Mouse (Mus musculus) hindlimb bud, embryonic 11.5 days (tissue): ENCODE data around the gene Hmcn1.

Source experiments
- DNase-seq: peaks from one replicate; pipeline ENCODE4 v3.0.0-alpha.2; 2012; ENCODE audit warnings: low read depth, low spot score; ENCODE audit errors: extremely low spot score

The Hmcn1 gene

GRCm38 (mm10) chr1:150886267-150886666, 107.0 kb downstream of the Hmcn1 start:
- no peak for DNase-seq

- DNase-seq = no peak
These were observed 114.8 kb downstream of the Hmcn1 start for GRCm38 (mm10) chr1:150878421-150878820.

- no peak for DNase-seq
These were observed 115.3 kb downstream of the Hmcn1 start for GRCm38 (mm10) chr1:150877920-150878319.

- no peak for DNase-seq
These were observed 119.2 kb downstream of the Hmcn1 start for GRCm38 (mm10) chr1:150874025-150874424.

GRCm38 (mm10) chr1:150873231-150873630, 120.0 kb downstream of the Hmcn1 start:
- no peak for DNase-seq

- no peak for DNase-seq
These were observed 121.1 kb downstream of the Hmcn1 start for GRCm38 (mm10) chr1:150872105-150872504.

- no peak for DNase-seq
These were observed 124.0 kb downstream of the Hmcn1 start for GRCm38 (mm10) chr1:150869189-150869588.

GRCm38 (mm10) chr1:150866615-150867014, 126.6 kb downstream of the Hmcn1 start:
- no peak for DNase-seq

GRCm38 (mm10) chr1:150857779-150858178, 135.5 kb downstream of the Hmcn1 start:
- no peak for DNase-seq

- DNase-seq = no peak
These were observed 159.8 kb downstream of the Hmcn1 start for GRCm38 (mm10) chr1:150833448-150833847.

GRCm38 (mm10) chr1:150829851-150830250, 163.4 kb downstream of the Hmcn1 start:
- DNase-seq = no peak

- DNase-seq = no peak
These were observed 166.1 kb downstream of the Hmcn1 start for GRCm38 (mm10) chr1:150827169-150827568.

GRCm38 (mm10) chr1:150824334-150825005, 168.8 kb downstream of the Hmcn1 start:
- no peak for DNase-seq

- no peak for DNase-seq
These were observed 177.0 kb downstream of the Hmcn1 start for GRCm38 (mm10) chr1:150816035-150816807.

- DNase-seq = no peak
These were observed 178.3 kb downstream of the Hmcn1 start for GRCm38 (mm10) chr1:150814917-150815316.

GRCm38 (mm10) chr1:150813381-150813780, 179.9 kb downstream of the Hmcn1 start:
- no peak for DNase-seq

- no peak for DNase-seq
These were observed 186.4 kb downstream of the Hmcn1 start for GRCm38 (mm10) chr1:150806864-150807263.

GRCm38 (mm10) chr1:150805466-150805865, 187.8 kb downstream of the Hmcn1 start:
- no peak for DNase-seq

GRCm38 (mm10) chr1:150804235-150805099, 188.8 kb downstream of the Hmcn1 start:
- no peak for DNase-seq

- no peak for DNase-seq
These were observed 190.6 kb downstream of the Hmcn1 start for GRCm38 (mm10) chr1:150802642-150803041.

GRCm38 (mm10) chr1:150800611-150801263, 192.5 kb downstream of the Hmcn1 start:
- no peak for DNase-seq
